Mouse (Mus musculus): ENCODE measurements around the gene Samd4. TPM values are rescaled to one million over a fixed set of nuclear protein-coding genes. Genes with fewer than 3 reads are reported as not detected.
"Not testable (repeated sequence)": the region's sequence is repeated elsewhere in the genome, so short reads cannot be mapped to it uniquely, and the experiment has no call there.

Samd4 gene
- total RNA-seq, 2 experiments from 2014 or later: 11.3 to 13.0 TPM

DNA sequence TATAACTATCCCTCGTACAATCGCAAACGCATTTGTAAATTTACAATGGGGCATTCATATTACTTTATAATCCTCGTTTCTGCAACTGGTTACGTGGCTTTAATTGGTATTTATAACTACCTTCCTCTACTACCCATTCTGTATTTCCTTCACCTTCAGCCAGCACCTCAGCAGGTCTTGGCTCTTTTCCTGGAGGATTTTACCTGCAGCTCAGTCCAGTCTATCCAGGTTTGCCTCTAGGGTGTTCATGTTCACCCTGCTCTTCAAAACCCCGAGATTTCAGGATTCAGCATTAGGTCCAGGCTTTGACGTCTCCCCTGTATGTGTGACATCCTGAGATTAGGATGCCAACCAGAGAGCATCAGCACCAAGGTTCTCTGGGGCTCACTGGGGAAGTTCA lies 227.7 kb downstream of the Samd4 start:
- DNase-seq: not testable (repeated sequence)

DNA sequence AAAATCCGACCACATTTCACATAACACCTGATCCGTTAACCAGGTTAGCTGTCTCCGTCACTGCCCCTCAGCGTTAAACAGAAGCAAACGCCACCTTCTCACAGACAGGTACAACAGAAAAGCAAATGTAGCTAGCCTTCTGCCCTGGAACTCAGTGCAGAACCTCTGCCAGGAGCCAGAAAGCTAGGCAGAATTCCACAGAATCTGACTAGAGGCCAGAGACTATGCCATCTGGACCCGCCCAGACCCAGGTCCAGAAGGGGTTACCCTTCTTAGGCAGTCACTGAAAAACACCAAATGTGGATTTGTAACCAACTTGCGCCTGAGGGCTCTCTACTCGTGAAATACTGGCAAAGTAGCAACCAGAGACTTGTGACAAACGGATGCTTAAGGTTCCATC lies 228.7 kb downstream of the Samd4 start:
- no peak for DNase-seq

DNA sequence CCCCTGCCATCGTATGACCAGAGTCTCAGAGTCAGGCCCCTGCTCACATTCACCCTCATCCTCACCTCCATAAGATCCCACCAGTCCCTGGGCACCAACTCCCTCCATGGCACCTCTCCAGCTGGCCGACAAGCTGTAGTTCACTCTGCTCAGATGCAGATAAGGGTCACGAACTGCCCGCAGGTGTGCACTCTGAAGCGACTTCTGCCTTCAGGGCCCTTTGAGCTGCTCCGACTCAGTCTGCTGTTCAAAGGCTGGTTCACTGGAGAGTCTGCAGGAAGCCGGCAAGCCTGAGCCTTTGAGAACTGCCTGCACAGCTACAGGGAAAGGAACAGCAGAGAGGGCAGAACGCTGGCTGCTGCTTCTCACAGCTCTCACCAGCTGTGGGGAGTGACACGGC lies 232.5 kb downstream of the Samd4 start:
- no peak for DNase-seq

DNA sequence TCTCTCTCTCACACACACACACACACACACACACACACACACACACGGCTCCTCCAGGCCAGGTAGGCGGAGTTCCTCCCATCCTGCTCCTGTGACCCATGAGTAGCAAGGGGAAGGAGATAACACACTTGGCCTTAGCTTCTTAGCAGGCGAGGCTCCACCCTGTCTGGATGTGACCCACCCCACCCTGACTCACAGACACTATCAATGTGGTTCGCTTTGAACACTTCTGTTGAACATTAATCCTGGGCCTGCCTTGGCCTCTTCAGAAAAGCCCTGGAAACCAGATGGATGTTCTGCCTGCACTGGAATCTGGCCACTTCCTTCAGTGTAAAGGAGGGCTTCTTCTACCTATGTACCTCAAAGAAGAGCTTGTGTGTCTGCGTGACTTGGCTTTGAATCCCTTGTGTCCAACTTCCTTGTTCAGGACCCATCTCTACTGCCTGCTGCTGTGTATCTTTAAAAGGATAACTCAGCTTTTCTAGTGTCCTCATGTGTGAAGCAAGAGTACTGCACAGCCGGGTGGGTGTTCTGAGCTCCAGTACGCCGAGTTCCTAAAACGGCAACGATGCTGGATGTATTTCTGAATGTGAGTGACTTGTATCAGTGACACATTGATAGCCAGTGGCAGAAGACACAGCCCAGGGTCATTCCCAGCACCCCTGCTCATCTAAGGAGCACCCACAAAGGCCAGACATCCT lies 233.6 kb downstream of the Samd4 start:
- DNase-seq: no peak

DNA sequence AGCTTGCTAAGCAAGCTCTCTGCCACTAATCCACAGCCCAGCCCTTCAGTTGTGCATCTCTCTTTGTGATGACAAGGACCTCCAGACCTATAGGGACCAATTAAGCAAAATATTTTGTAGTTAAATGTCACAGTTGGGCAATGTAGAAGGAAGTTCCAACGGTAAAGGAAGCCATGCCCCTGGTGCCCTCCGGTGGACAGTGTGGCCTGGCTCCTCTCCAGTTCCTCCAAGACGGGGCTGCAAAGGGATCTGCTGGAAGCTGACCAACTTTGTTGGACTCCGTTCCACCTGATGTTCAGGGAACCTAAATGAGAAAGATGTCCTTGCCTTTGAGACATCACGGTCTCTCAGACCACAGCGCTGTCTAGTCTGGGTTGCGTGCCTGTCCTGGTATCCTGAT lies 234.9 kb downstream of the Samd4 start:
- no peak for DNase-seq

DNA sequence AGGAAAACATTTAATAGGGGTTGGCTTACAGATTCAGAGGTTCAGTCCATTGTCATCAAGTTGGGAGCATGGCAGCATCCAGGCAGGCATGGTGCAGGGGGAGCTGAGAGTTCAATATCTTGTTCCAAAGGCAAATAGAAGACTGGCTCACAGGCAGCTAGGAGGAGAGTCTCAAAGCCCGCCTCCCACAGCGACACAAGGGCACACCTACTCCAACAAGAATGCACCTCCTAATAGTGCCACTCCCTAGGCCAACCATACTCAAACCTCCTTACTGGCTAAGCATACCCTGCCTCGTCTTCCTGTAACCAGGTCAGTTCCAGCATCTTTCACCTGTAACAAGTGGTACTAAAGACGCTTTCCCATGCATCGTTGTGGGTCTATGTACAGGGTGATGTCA lies 245.3 kb downstream of the Samd4 start:
- no peak for DNase-seq

DNA sequence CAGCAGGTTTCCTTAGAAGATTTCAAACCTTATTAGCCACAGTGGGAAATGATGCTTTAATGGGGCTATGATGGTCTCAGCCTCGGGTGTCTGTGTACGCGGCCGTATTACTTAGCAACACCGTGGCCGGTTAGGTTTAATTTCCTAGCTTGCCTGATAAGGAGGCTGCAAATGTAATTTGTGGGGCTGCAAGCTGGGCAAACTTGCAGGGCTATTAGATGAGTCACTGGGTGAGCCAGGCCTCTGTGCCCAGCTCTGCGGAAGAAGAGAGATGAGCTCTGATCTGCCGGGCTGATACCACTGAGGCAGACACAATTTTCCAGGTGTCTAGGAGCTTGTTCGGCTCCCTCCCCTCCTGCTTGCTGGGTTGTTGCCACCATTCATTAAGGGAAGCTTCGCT lies 251.3 kb downstream of the Samd4 start:
- DNase-seq: no peak

DNA sequence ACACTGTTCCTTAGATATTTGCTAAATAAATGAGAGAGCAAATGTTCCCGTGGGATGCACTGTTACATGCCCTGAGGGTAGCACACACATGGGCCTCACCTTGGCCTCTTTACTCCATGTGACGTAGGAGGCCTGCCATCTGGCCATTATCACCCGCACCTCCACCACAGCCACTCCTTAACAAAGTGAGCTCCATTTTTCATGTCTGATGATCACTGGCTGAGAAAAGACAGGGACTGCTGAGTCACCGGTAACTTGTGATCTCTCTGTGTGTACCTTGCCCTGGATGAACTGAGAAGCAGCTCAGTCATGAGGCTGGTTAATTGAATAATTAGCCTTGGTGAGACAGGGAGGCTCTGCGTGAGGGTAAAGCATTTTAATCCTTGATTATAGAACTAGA lies 254.0 kb downstream of the Samd4 start:
- DNase-seq: no peak

DNA sequence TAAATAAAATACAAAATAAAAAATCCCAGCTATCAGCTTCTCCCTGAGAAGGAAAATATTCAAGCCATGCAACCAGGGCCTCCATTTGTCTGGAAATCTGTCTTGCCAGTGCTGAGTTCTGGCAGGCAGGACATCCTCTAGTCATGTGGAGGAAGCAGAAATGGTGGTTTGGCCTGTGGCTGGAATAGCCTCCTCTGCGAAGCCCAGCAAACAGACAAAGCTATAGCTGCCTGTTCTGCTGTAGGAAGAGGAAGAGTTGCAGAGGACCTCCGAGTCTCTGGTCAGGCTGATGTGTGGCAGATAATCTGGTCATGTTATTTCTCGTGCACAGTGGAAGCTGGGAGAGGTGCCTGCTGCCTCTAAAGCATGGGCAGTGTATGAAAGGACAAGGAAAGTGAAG lies 256.2 kb downstream of the Samd4 start:
- DNase-seq: no peak

DNA sequence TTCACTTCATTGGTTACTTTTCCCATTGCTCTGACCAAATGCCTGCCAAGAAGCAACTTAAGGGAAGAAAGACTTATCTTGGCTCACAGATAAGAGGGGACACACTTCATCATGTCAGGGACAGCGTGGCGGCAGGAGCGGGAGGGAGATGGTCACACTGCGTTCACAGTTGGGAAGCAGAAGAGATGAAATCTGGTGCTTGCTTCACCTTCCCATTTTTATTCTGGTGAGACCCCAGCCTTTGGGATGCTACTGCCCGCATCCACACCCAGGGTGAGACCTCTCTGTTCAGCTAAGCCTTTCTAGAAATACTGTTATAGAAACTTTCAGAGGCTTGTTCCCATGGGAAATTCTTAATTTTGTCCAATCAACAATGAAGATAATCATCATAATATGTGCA lies 261.7 kb downstream of the Samd4 start:
- no peak for DNase-seq

DNA sequence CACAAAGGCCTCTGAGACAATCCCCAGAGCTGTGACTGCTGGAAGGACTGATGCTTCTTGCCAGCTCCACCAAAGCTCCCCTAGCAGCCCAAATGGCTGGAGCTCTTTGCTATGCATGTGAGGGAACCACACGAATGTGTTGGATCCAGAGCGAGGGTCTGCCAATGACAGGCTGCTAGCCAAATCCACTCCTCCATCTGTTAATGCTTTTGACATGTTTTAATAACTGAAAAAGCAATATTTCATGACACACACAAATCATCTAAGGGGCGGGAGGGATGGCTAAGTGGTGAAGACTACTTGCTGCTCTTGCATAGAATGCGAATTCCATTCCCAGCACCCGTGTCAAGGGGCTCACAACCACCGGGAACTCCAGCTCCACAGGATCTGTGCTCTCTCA lies 268.7 kb downstream of the Samd4 start:
- DNase-seq: no peak

DNA sequence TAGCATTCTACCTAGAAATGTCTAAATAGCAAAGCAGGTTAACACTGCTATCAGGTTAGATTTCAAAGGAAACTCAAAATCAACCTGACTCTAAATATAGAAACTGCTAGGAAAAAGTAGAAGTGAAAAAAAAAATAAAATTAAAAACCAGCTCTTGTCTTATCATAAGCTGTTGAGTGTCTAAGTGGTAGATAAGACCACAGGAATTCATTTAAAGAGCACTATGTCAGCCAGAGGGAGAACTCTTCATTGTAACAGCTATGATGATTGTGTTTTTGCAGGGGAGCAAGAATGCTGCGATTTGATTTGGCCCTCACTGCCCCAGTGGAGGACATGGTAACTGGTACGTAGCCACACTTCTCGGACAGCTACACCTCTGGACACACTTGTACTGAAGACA lies 271.6 kb downstream of the Samd4 start:
- no peak for DNase-seq

Small RNA genes within 50 kb of the gene (microRNA-seq; reads per million reads assigned to microRNA genes)
- 1.9 to 5.4 reads per million in 2 experiments for gene Mir378c

Other genes with a start within 250 kb of the Samd4 start
- gene Cdkn3, start 122.3 kb upstream of the Samd4 start, total RNA-seq (2021): not detected
- gene Cnih1, start 94.4 kb upstream of the Samd4 start, total RNA-seq (2021): 10 to 100 TPM; 72.0 to 84.8 TPM
- gene Gmfb, start 60.6 kb upstream of the Samd4 start, total RNA-seq (2021): 100 to 1,000 TPM; 164 to 181 TPM
- gene Cgrrf1, start 50.7 kb upstream of the Samd4 start, total RNA-seq (2021): 10 to 100 TPM; 24.1 to 24.3 TPM